Comparison of ENCODE assay signal across 8 mouse cellular contexts in the genomic region with DNA sequence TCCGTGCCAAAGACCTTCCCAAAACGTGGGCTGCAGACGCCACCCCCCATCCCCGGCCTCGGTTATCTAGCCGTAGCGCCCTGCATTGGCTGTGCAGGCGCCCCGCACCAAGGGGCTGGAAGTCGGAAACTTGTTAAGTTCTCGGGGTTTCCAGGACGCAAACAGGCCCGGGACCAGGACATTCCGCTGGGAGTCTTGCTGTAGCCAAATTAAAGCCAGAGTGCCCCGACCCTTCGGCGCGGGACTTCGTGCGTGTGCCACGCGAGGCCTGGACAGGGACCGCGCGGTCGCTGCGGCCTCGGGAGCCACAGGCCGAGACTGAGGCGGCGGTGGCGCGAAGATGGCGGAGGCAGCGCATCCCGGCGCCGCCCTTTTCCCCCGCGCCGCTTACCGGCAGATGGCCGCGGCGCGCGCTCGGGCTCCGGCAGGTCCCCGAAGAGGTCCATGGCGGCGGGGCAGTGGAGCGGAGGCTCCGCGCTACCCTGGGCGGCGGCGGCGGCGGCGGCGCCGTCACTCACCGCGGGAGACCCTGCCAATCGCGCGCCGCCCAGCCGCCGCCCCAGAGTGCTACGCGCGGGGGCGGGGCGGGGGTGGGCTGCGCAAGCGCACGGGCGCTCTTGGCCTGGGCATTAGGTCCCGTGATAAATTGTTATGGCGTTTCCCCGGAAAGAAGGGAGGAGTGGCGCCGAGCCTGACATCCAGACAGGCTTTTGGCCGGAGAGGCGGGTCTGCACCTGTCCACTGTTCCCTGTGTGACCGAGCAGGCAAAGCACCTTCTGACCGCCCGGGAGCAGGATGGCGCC. TPM values are rescaled to one million over a fixed set of nuclear protein-coding genes. Genes with fewer than 3 reads are reported as not detected.
DNase-seq lines count a peak whose midpoint lies in the region; ATAC-seq and TF ChIP-seq lines count a peak whose summit lies in the region.

A gene (minus strand): TSS at position 556 of the 803 bp plus-strand sequence.

- H3K4me3 ChIP-seq in bone marrow, adult 2 months (replicated peaks; ENCODE audit: control insufficient read depth, low read depth, low read length): peak within 1 kb of the TSS; percentile 94
- H3K4me3 ChIP-seq in embryonic facial prominence, embryonic 15.5 days (replicated peaks): peak within 1 kb of the TSS; percentile 89
- peak within 1 kb of the TSS; percentile 95 for H3K4me3 ChIP-seq in kidney, embryonic 15.5 days (replicated peaks)
- peak within 1 kb of the TSS; percentile 84 for H3K4me3 ChIP-seq in liver, embryonic 11.5 days (ENCODE audit: low read depth, low read length)
- peak within 1 kb of the TSS; percentile 93 for H3K4me3 ChIP-seq in stomach, embryonic 14.5 days (ENCODE audit: low read depth, low read length)

- H3K27me3 ChIP-seq in embryonic facial prominence, embryonic 15.5 days: no peaks in the 10 kb centered on the region
- no peaks in the 10 kb centered on the region for H3K27me3 ChIP-seq in kidney, embryonic 15.5 days
- H3K27me3 ChIP-seq in liver, embryonic 11.5 days (replicated peaks; ENCODE audit: control insufficient read depth, insufficient read depth, low read length): no peaks in the 10 kb centered on the region
- H3K27me3 ChIP-seq in stomach, embryonic 14.5 days (ENCODE audit: control insufficient read depth, insufficient read depth, low read length): no peaks in the 10 kb centered on the region

- WGBS in bone marrow, adult 2 months: under 1% methylated on average over 88 of the region's 91 CpGs
- under 1% methylated on average over 84 of the region's 91 CpGs for WGBS in embryonic facial prominence, embryonic 15.5 days
- under 1% methylated on average over 61 of the region's 91 CpGs for WGBS in kidney, embryonic 15.5 days
- WGBS in liver, embryonic 11.5 days: under 1% methylated on average over 90 of the region's 91 CpGs
- WGBS in stomach, embryonic 14.5 days: under 1% methylated on average over 86 of the region's 91 CpGs

- peak; percentile 60; the same call in 1 of the 2 replicates for TF ChIP-seq POLR2A in bone marrow, adult 2 months (IDR thresholded peaks at IDR 0.05; ENCODE audit: borderline replicate concordance, control insufficient read depth, low read depth, low read length)

- H3K36me3 ChIP-seq in embryonic facial prominence, embryonic 15.5 days: peaks cover 6% of the 10 kb centered on the region; the same call in 1 of the 2 replicates
- H3K36me3 ChIP-seq in kidney, embryonic 15.5 days: peaks cover 18% of the 10 kb centered on the region
- peaks cover 18% of the 10 kb centered on the region; the same call in 1 of the 2 replicates for H3K36me3 ChIP-seq in liver, embryonic 11.5 days (ENCODE audit: control insufficient read depth, insufficient read depth, low read length)
- peaks cover 4% of the 10 kb centered on the region for H3K36me3 ChIP-seq in stomach, embryonic 14.5 days (ENCODE audit: control insufficient read depth, insufficient read depth, low read length)

- DNase-seq in B cell, adult 2 months: peak; percentile 80 to 84
- DNase-seq in heart, adult 9 months (ENCODE audit: low spot score in 2 of 2): peak; percentile 87 to 88
- DNase-seq in liver, embryonic 11.5 days (ENCODE audit: low spot score): peak; percentile 85
- DNase-seq in naive thymus-derived CD4-positive, alpha-beta T cell, adult 2 months (ENCODE audit: low read depth): peak; percentile 91

- peak within 1 kb of the TSS; percentile 90 for H3K9ac ChIP-seq in embryonic facial prominence, embryonic 15.5 days
- peak within 1 kb of the TSS; percentile 95 for H3K9ac ChIP-seq in kidney, embryonic 15.5 days
- peak within 1 kb of the TSS; percentile 90 for H3K9ac ChIP-seq in liver, embryonic 11.5 days (ENCODE audit: low read depth, low read length)
- peak within 1 kb of the TSS; percentile 94 for H3K9ac ChIP-seq in stomach, embryonic 14.5 days (replicated peaks; ENCODE audit: low read depth, low read length)

- peak; percentile 95 for ATAC-seq in embryonic facial prominence, embryonic 15.5 days (ENCODE audit: insufficient number of reproducible peaks, low FRiP score, low TSS enrichment, low read depth)
- peak; percentile 97 for ATAC-seq in kidney, embryonic 15.5 days (replicated peaks; ENCODE audit: low FRiP score)
- ATAC-seq in liver, embryonic 11.5 days (replicated peaks; ENCODE audit: low FRiP score): peak; percentile 96
- ATAC-seq in stomach, embryonic 14.5 days (ENCODE audit: insufficient number of reproducible peaks, insufficient read depth, low FRiP score, low read depth): peak; percentile 95

- peak within 1 kb of the TSS; percentile 92 for H3K27ac ChIP-seq in bone marrow, adult 2 months (ENCODE audit: control insufficient read depth, insufficient read depth, low read depth, low read length, poor library complexity)
- peak within 1 kb of the TSS; percentile 87 for H3K27ac ChIP-seq in embryonic facial prominence, embryonic 15.5 days (replicated peaks)
- H3K27ac ChIP-seq in kidney, embryonic 15.5 days: peak within 1 kb of the TSS; percentile 87
- peak within 1 kb of the TSS; percentile 89 for H3K27ac ChIP-seq in liver, embryonic 11.5 days (ENCODE audit: low read depth, low read length)
- H3K27ac ChIP-seq in stomach, embryonic 14.5 days (ENCODE audit: low read length): peak within 1 kb of the TSS; percentile 81

- H3K9me3 ChIP-seq in embryonic facial prominence, embryonic 15.5 days (replicated peaks): no peaks in the 10 kb centered on the region
- no peaks in the 10 kb centered on the region for H3K9me3 ChIP-seq in kidney, embryonic 15.5 days (replicated peaks)
- no peaks in the 10 kb centered on the region for H3K9me3 ChIP-seq in liver, embryonic 11.5 days (ENCODE audit: control insufficient read depth, low read length)
- no peaks in the 10 kb centered on the region for H3K9me3 ChIP-seq in stomach, embryonic 14.5 days (ENCODE audit: control insufficient read depth, low read depth, low read length)

- no peak for TF ChIP-seq CTCF in bone marrow, adult 2 months (IDR thresholded peaks at IDR 0.05; ENCODE audit: control insufficient read depth, insufficient read depth, low read length)

- no peaks in the 10 kb centered on the region for H3K4me1 ChIP-seq in bone marrow, adult 2 months (ENCODE audit: control insufficient read depth, insufficient read depth, low read length)
- peaks cover 22% of the 10 kb centered on the region for H3K4me1 ChIP-seq in embryonic facial prominence, embryonic 15.5 days
- H3K4me1 ChIP-seq in kidney, embryonic 15.5 days: peaks cover 20% of the 10 kb centered on the region
- H3K4me1 ChIP-seq in liver, embryonic 11.5 days (replicated peaks; ENCODE audit: control insufficient read depth, insufficient read depth, low read length): peaks cover 12% of the 10 kb centered on the region; the same call in 1 of the 2 replicates
- peaks cover 15% of the 10 kb centered on the region; the same call in 1 of the 2 replicates for H3K4me1 ChIP-seq in stomach, embryonic 14.5 days (ENCODE audit: control insufficient read depth, insufficient read depth, low read length)

- peak within 1 kb of the TSS; percentile 59 for H3K4me2 ChIP-seq in embryonic facial prominence, embryonic 15.5 days (replicated peaks)
- H3K4me2 ChIP-seq in kidney, embryonic 15.5 days: peak within 1 kb of the TSS; percentile 88
- peak within 1 kb of the TSS; percentile 90 for H3K4me2 ChIP-seq in liver, embryonic 11.5 days
- H3K4me2 ChIP-seq in stomach, embryonic 14.5 days (replicated peaks; ENCODE audit: low read depth, low read length): peak within 1 kb of the TSS; percentile 83

RNA-seq across cellular contexts. Expression of the gene that starts here (rescaled TPM):
- polyA plus RNA-seq in bone marrow, adult 2 months (2011; ENCODE audit: insufficient read depth, insufficient read length, low replicate concordance, missing spikeins): 111 and 202 TPM in 2 replicates
- polyA plus RNA-seq in embryonic facial prominence, embryonic 15.5 days (2015; fragmentation: Nextera tagmentation; extraction: Ambion mirVana): 148 TPM in 2 replicates
- 132 and 141 TPM in 2 replicates for polyA plus RNA-seq in kidney, embryonic 15.5 days (2015; fragmentation: Nextera tagmentation; extraction: Ambion mirVana)
- polyA plus RNA-seq in liver, embryonic 11.5 days (2014; fragmentation: Nextera tagmentation; extraction: Ambion mirVana): 159 and 168 TPM in 2 replicates
- 134 and 146 TPM in 2 replicates for polyA plus RNA-seq in stomach, embryonic 14.5 days (2014; fragmentation: Nextera tagmentation; extraction: Ambion mirVana)

Comparison
In these comparisons a context has a peak if more than half of its experiments do, and no peak if none do; other contexts are left out.
1. Peak in every context shown above with its lines: DNase-seq, ATAC-seq, H3K4me3 ChIP-seq and H3K27ac ChIP-seq.